Comparison of ENCODE assay signal across 11 mouse cellular contexts in genomic region chr6:127133433-127134245, GRCm38 (mm10). TPM values are rescaled to one million over a fixed set of nuclear protein-coding genes. Genes with fewer than 3 reads are reported as not detected.
DNase-seq lines count a peak whose midpoint lies in the region; ATAC-seq lines count a peak whose summit lies in the region.
"Had no signal": no experiment of that assay in that cellular context is flagged by ENCODE, and none has a peak within 500 bp of the region (broad histone marks: within the 10 kb centered on the region; RNA-seq: fewer than 3 reads in every experiment).

No protein-coding gene starts in this region.

- H3K27ac ChIP-seq in forebrain, embryonic 15.5 days (replicated peaks), result peak overlapping the region; percentile 77
- peak overlapping the region; percentile 70 for H3K27ac ChIP-seq in midbrain, embryonic 12.5 days (replicated peaks)
- H3K27ac ChIP-seq: heart, adult 2 months had no signal

- ATAC-seq in forebrain, embryonic 15.5 days (replicated peaks), result peak; percentile 92
- peak; percentile 82 for ATAC-seq in midbrain, embryonic 12.5 days (ENCODE audit: low FRiP score, low read depth)
- no peak for ATAC-seq in CD4-positive, CD25-positive, alpha-beta regulatory T cell, adult 4 months
- ATAC-seq: liver, postnatal 0 days had no signal

- no peaks in the 10 kb centered on the region for H3K9me3 ChIP-seq in forebrain, embryonic 15.5 days
- H3K9me3 ChIP-seq in midbrain, embryonic 12.5 days, result no peaks in the 10 kb centered on the region
- H3K9me3 ChIP-seq: megakaryocyte, embryonic 14.5 days had no signal

- peak overlapping the region; percentile 27 for H3K4me3 ChIP-seq in forebrain, embryonic 15.5 days
- H3K4me3 ChIP-seq in midbrain, embryonic 12.5 days, result no peak overlapping the region
- H3K4me3 ChIP-seq: heart, adult 2 months; megakaryocyte, embryonic 14.5 days had no signal

- H3K9ac ChIP-seq in forebrain, embryonic 15.5 days (replicated peaks), result peak overlapping the region; percentile 28
- no peak overlapping the region for H3K9ac ChIP-seq in midbrain, embryonic 12.5 days (replicated peaks)
- H3K9ac ChIP-seq: liver, postnatal 0 days had no signal

- H3K36me3 ChIP-seq in forebrain, embryonic 15.5 days, result peaks cover 9% of the 10 kb centered on the region; the same call in 1 of the 2 replicates
- H3K36me3 ChIP-seq in midbrain, embryonic 12.5 days, result peaks cover 80% of the 10 kb centered on the region

- H3K4me2 ChIP-seq in forebrain, embryonic 15.5 days (replicated peaks), result peak overlapping the region; percentile 43
- H3K4me2 ChIP-seq in midbrain, embryonic 12.5 days (replicated peaks), result peak overlapping the region; percentile 26

- WGBS in forebrain, embryonic 15.5 days, result 17% methylated on average over 16 of the region's 16 CpGs
- 33% methylated on average over 16 of the region's 16 CpGs for WGBS in midbrain, embryonic 12.5 days

- no peaks in the 10 kb centered on the region for H3K27me3 ChIP-seq in forebrain, embryonic 15.5 days
- no peaks in the 10 kb centered on the region for H3K27me3 ChIP-seq in midbrain, embryonic 12.5 days
- H3K27me3 ChIP-seq: megakaryocyte, embryonic 14.5 days had no signal

- DNase-seq in right cerebral cortex, postnatal 4 days, result peak; percentile 46
- DNase-seq in right cerebral cortex, postnatal 36 days (ENCODE audit: low spot score in 2 of 2), result no peak
- no peak for DNase-seq in adrenal gland, adult 18-20 months (ENCODE audit: low spot score in 2 of 2)
- no peak for DNase-seq in spleen, postnatal 4 days (ENCODE audit: low spot score in 2 of 2)
- DNase-seq: heart, adult 2 months; kidney, postnatal 25 days; liver, postnatal 0 days had no signal

- peaks cover 52% of the 10 kb centered on the region for H3K4me1 ChIP-seq in forebrain, embryonic 15.5 days
- peaks cover 40% of the 10 kb centered on the region for H3K4me1 ChIP-seq in midbrain, embryonic 12.5 days

RNA-seq across cellular contexts. Expression of gene Ccnd2, which starts 18.4 kb away (rescaled TPM):
- 1,282 and 1,421 TPM in 2 replicates for polyA plus RNA-seq in forebrain, embryonic 15.5 days (2015; fragmentation: Nextera tagmentation; extraction: Ambion mirVana)
- polyA plus RNA-seq in midbrain, embryonic 12.5 days (2016; fragmentation: Nextera tagmentation; extraction: Ambion mirVana), result 1,089 and 1,182 TPM in 2 replicates
- total RNA-seq in adrenal gland, adult 18-20 months (2021), result 100 to 1,000 TPM; 471 to 478 TPM
- 100 to 1,000 TPM; 616 to 775 TPM for polyA plus RNA-seq in CD4-positive, CD25-positive, alpha-beta regulatory T cell, adult 4 months (2017; shearing (Covaris generic))

RNA-seq across cellular contexts. Expression of gene Tigar, which starts 24.3 kb away (rescaled TPM):
- 9.2 and 10.0 TPM in 2 replicates for polyA plus RNA-seq in forebrain, embryonic 15.5 days (2015; fragmentation: Nextera tagmentation; extraction: Ambion mirVana)
- polyA plus RNA-seq in midbrain, embryonic 12.5 days (2016; fragmentation: Nextera tagmentation; extraction: Ambion mirVana), result 8.9 and 9.2 TPM in 2 replicates
- 10 to 100 TPM; 16.5 to 21.9 TPM for total RNA-seq in adrenal gland, adult 18-20 months (2021)
- 10 to 100 TPM in 1 of 2 experiments, 1 to 10 TPM in 1; 7.6 to 10.6 TPM for polyA plus RNA-seq in CD4-positive, CD25-positive, alpha-beta regulatory T cell, adult 4 months (2017; shearing (Covaris generic))
